Mouse (Mus musculus) stomach, embryonic 14.5 days (tissue): ENCODE measurements at regions not wholly inside any gene's neighbourhood (a gene's known extent, or its start where the extent isn't known, plus 50 kb on each side); places are given as distances from the start of the nearest gene placed in this dataset. TPM values are rescaled to one million over a fixed set of nuclear protein-coding genes. Genes with fewer than 3 reads are reported as not detected.

Experiments used
- microRNA-seq: library from miRNA; unstranded; fragments of <30 nt; microRNA quantifications from one replicate; pipeline ENCODE4, GENCODE M21; 2016

Small RNA genes lying in the stretch of these regions (microRNA-seq; reads per million reads assigned to microRNA genes)
- not detected for gene Gm22825
- not detected for gene Gm23646
